Mouse (Mus musculus): ENCODE results near the gene Hoxc9.

Gene Hoxc9

GRCm38 (mm10) chr15:103028916-103029512 lies 52.8 kb downstream of the Hoxc9 start:
- no peak for DNase-seq

- no peak for DNase-seq
Observed at GRCm38 (mm10) chr15:103030142-103030541, 53.9 kb downstream of the Hoxc9 start.

GRCm38 (mm10) chr15:103032167-103032566 lies 55.9 kb downstream of the Hoxc9 start:
- DNase-seq = no peak

- DNase-seq = no peak
Observed at GRCm38 (mm10) chr15:103032646-103033575, 56.7 kb downstream of the Hoxc9 start.

- no peak for DNase-seq
Observed at GRCm38 (mm10) chr15:103034043-103034806, 58.0 kb downstream of the Hoxc9 start.
